Comparison of ENCODE assay signal across 8 mouse cellular contexts in the genomic region with DNA sequence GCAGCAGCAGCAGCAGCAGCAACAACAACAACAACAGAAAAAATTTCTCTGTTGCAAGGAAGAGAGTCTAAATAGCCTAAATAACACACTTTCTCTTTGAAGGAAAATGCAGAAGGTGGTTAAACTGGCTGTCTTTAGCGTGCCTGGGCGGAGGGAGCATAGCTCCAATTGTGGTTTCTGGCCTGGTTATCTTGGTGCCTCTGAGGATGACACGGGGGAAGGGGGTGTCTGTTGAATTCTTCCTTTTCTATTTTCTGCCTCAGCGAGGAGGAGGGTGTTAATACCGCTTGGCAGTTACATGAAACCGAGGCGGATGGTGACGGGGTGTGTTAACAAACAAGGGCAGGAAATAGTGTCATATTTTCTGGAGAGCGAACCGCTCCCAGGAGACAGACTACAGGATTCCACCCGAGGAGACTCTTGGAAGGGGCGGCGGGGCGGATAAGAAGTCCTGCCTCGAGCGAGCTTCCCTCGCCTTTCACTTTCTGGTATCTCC. TPM values are rescaled to one million over a fixed set of nuclear protein-coding genes. Genes with fewer than 3 reads are reported as not detected.
DNase-seq lines count a peak whose midpoint lies in the region; ATAC-seq lines count a peak whose summit lies in the region.

No protein-coding gene starts in this region.

- no peak for DNase-seq in neural tube, embryonic 11.5 days (ENCODE audit: low spot score)
- DNase-seq in neural tube, embryonic 10.5 days (ENCODE audit: extremely low spot score, low spot score): no peak
- peak; percentile 16 to 28 for DNase-seq in cerebellum, postnatal 36 days
- DNase-seq in gastrocnemius, postnatal 36 days: peak; percentile 49 to 63
- no peak for DNase-seq in intestine, embryonic 14.5 days (ENCODE audit: low spot score)
- DNase-seq in left cerebral cortex, adult 9 months (ENCODE audit: low spot score in 2 of 2): peak; percentile 18 to 65
- DNase-seq in telencephalon, adult 2 months (ENCODE audit: low read depth, low spot score): peak; percentile 74

- H3K36me3 ChIP-seq in neural tube, embryonic 11.5 days (ENCODE audit: control insufficient read depth, insufficient read depth, low read length): no peaks in the 10 kb centered on the region
- no peaks in the 10 kb centered on the region for H3K36me3 ChIP-seq in intestine, embryonic 14.5 days (ENCODE audit: control insufficient read depth, insufficient read depth, low read length)

- H3K27ac ChIP-seq in neural tube, embryonic 11.5 days (ENCODE audit: low read depth, low read length): no peak overlapping the region
- H3K27ac ChIP-seq in intestine, embryonic 14.5 days (ENCODE audit: low read depth): no peak overlapping the region

- H3K4me3 ChIP-seq in neural tube, embryonic 11.5 days (ENCODE audit: low read depth, low read length): no peak overlapping the region
- H3K4me3 ChIP-seq in intestine, embryonic 14.5 days (ENCODE audit: low read depth, low read length): peak overlapping the region; percentile 28

- intact Hi-C loops in gastrocnemius, postnatal 36 days (cut with DNase I): loop anchor here (2.0 to 5.0 kb wide), 4 partner anchors 64 to 621 kb away; partner anchors contain the start of gene Nog

- no peak for ATAC-seq in neural tube, embryonic 11.5 days (ENCODE audit: insufficient read depth, low FRiP score, low TSS enrichment)
- no peak for ATAC-seq in intestine, embryonic 14.5 days (replicated peaks; ENCODE audit: low FRiP score, low TSS enrichment, low read depth)
- peak; percentile 49 for ATAC-seq in megakaryocyte, adult 5-6 weeks (ENCODE audit: poor library complexity, severe bottlenecking)

- no peaks in the 10 kb centered on the region for H3K4me1 ChIP-seq in neural tube, embryonic 11.5 days (ENCODE audit: control insufficient read depth, insufficient read depth, low read length)
- H3K4me1 ChIP-seq in intestine, embryonic 14.5 days (replicated peaks; ENCODE audit: control insufficient read depth, insufficient read depth, low read length): 0 out of 2 replicates have a peak, but pooled peaks cover 4% of the 10 kb centered on the region

- no peaks in the 10 kb centered on the region for H3K27me3 ChIP-seq in neural tube, embryonic 11.5 days (ENCODE audit: control insufficient read depth, insufficient read depth, low read length)
- no peaks in the 10 kb centered on the region for H3K27me3 ChIP-seq in intestine, embryonic 14.5 days (replicated peaks; ENCODE audit: control insufficient read depth, insufficient read depth, low read length)

- peak overlapping the region; percentile 4; the same call in 1 of the 2 replicates for H3K9ac ChIP-seq in neural tube, embryonic 11.5 days (ENCODE audit: low read length)
- peak overlapping the region; percentile 29; the same call in 1 of the 2 replicates for H3K9ac ChIP-seq in intestine, embryonic 14.5 days (ENCODE audit: low read length)

- H3K4me2 ChIP-seq in neural tube, embryonic 11.5 days (ENCODE audit: low read depth): peak overlapping the region; percentile 17
- H3K4me2 ChIP-seq in intestine, embryonic 14.5 days (ENCODE audit: low read length): peak overlapping the region; percentile 45

- 41% methylated on average over 17 of the region's 17 CpGs for WGBS in neural tube, embryonic 11.5 days
- WGBS in intestine, embryonic 14.5 days: 21% methylated on average over 17 of the region's 17 CpGs

- no peaks in the 10 kb centered on the region for H3K9me3 ChIP-seq in neural tube, embryonic 11.5 days (ENCODE audit: control insufficient read depth, low read length)
- no peaks in the 10 kb centered on the region for H3K9me3 ChIP-seq in intestine, embryonic 14.5 days (ENCODE audit: control insufficient read depth, low read length)

RNA-seq across cellular contexts. Expression of gene Gm525, which starts 27.2 kb away (rescaled TPM):
- polyA plus RNA-seq in neural tube, embryonic 11.5 days (2014; fragmentation: Nextera tagmentation; extraction: Ambion mirVana): not detected in 2 replicates
- not detected for total RNA-seq in gastrocnemius, postnatal 36 days (2021)
- 0.59 and 1.1 TPM in 2 replicates for polyA plus RNA-seq in intestine, embryonic 14.5 days (2014; fragmentation: Nextera tagmentation; extraction: Ambion mirVana)
- not detected in 2 replicates for total RNA-seq in megakaryocyte, adult 5-6 weeks (2015)
- total RNA-seq in megakaryocyte, adult 5-6 weeks (2017): not detected in 2 replicates

RNA-seq across cellular contexts. Expression of gene Dgke, which starts 34.2 kb away (rescaled TPM):
- polyA plus RNA-seq in neural tube, embryonic 11.5 days (2014; fragmentation: Nextera tagmentation; extraction: Ambion mirVana): 6.6 and 6.9 TPM in 2 replicates
- 1 to 10 TPM; 2.6 to 3.1 TPM for total RNA-seq in gastrocnemius, postnatal 36 days (2021)
- 4.3 and 5.1 TPM in 2 replicates for polyA plus RNA-seq in intestine, embryonic 14.5 days (2014; fragmentation: Nextera tagmentation; extraction: Ambion mirVana)
- total RNA-seq in megakaryocyte, adult 5-6 weeks (2015): 1.1 and 1.3 TPM in 2 replicates
- 2.6 and 2.7 TPM in 2 replicates for total RNA-seq in megakaryocyte, adult 5-6 weeks (2017)

Comparison
In these comparisons a context has a peak if more than half of its experiments do, and no peak if none do; other contexts are left out.
1. DNase-seq: peak in cerebellum, postnatal 36 days (2 of 2), gastrocnemius, postnatal 36 days (2 of 2), left cerebral cortex, adult 9 months (2 of 2) and telencephalon, adult 2 months (single experiment); none in neural tube, embryonic 11.5 days (single experiment), neural tube, embryonic 10.5 days (single experiment) and intestine, embryonic 14.5 days (single experiment).